In the genomic region with DNA sequence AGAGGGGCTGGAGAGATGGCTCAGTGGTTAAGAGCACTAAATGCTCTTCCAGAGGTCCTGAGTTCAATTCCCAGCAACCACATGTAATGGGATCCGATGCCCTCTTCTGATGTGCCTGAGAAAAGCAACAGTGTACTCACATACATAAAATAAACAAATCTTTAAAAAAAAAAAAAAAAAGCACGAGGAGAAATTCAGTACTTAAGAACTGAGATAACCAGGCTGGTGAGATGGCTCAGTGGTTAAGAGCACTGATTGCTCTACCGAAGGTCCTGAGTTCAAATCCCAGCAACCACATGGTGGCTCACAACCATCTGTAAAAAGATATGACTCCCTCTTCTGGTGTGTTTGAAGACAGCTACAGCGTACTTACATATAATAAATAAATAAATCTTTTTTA, we compare ENCODE assay signal across 1 mouse cellular context. TPM values are rescaled to one million over a fixed set of nuclear protein-coding genes. Genes with fewer than 3 reads are reported as not detected.
"Had no signal": no experiment of that assay in that cellular context is flagged by ENCODE, and none has a peak within 500 bp of the region (broad histone marks: within the 10 kb centered on the region; RNA-seq: fewer than 3 reads in every experiment).

No protein-coding gene starts in this region.

RNA-seq across cellular contexts. Expression of gene Ptges3l, which starts 24.5 kb away (rescaled TPM):
- total RNA-seq: megakaryocyte-erythroid progenitor cell, adult 5-6 weeks had no signal
